Mouse (Mus musculus) gastrocnemius, postnatal 10 days (tissue): ENCODE data around the gene Map3k11. TPM values are rescaled to one million over a fixed set of nuclear protein-coding genes. Genes with fewer than 3 reads are reported as not detected.

ENCODE experiments used
- DNase-seq: peaks from one replicate; pipeline ENCODE4 v3.0.0; 2021; ENCODE audit warnings: mixed read lengths
- total RNA-seq, 2 experiments: library from RNA; stranded (reverse); gene quantifications; 2 replicates each; pipeline ENCODE4 v1.2.3; 2021

The Map3k11 gene
- total RNA-seq, 2 experiments from 2014 or later, result 19.3 to 25.0 TPM

DNA sequence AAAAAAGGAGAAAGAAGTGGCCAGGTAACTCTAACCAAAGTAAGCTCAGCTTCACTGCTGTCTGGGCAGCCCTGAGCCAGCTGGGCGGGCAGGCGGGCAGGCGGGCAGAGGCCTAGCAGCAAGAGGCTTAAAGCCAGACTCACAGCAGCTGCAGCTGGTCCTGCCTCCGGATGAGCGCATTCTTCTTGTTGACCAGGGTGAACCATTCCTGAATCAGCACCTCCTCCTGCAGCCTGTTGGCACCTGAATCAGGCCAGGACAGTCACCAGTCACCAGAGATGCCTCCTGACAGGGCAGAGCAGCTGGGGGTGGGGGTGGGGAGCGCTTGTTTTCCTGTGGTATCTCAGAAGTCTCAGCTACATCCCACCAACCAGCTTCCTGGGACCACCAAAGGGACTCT lies 21.5 kb downstream of the Map3k11 start:
- DNase-seq, result no peak

- no peak for DNase-seq
Measured at GRCm38 (mm10) chr19:5710581-5710980, 22.0 kb downstream of the Map3k11 start.

DNA sequence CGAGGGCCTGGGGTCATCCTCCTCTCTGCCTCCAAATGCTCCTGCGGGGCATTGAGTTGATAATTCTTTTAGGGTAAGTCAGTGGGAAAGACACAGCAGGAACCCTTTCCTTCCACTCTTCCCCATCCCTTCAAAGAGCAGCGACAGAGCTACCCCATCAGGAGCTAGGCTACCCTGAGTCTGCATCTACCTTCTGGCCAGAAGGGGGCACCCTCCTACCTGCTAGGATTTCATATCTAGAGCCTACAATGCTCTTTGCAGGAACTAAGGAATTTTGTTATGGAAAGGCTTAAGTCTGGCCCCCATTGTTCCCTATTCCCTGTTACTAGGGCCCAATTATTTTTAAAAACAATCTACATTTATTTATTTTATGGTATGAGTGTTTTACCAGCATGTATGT lies 22.7 kb downstream of the Map3k11 start:
- peak; percentile 77 for DNase-seq

DNA sequence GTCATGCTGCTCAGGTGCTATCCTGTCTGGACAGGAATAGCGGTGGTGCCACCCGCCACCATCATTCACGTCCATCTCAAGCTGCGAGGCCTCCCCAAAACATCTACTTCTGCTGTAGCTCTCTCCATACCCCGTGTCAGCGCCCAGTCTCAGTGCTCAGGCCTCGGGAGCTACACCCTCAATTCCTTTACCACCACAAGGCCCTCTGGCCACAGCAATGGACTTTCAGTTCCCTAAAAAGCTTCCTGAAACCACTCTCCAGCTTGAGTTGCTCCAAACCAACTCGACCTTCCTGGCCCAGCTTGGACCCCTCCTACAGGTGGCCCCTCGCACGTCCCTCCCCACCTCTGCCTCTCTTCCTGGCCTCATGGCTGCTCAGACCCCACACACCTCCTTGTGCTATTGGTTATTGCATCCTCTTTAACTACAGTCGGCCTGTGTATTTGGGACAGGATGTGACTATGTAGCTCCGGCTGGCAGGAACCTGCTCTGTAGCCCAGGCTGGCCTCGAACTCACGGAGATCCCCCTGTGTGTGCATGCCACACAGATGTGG lies 23.4 kb downstream of the Map3k11 start:
- no peak for DNase-seq

DNA sequence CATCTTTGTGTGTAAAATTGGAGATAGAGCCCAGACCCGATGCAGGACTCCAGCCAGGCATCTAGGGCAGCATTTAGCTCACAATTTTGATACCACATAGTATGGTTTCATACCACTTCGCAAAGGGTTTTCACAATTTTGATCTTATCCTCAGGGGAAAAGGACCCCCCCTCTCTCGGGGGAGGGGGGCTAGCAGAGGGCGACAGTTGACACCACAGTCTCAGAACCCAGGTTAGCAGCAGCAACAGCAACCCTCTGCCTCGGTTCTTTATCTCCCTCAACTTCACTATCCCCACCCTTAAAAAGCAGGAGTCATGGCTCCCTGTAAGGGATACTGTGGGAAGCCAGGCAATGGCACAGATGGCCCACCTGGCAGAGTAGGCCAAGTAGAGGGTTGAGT lies 24.7 kb downstream of the Map3k11 start:
- DNase-seq, result no peak

DNA sequence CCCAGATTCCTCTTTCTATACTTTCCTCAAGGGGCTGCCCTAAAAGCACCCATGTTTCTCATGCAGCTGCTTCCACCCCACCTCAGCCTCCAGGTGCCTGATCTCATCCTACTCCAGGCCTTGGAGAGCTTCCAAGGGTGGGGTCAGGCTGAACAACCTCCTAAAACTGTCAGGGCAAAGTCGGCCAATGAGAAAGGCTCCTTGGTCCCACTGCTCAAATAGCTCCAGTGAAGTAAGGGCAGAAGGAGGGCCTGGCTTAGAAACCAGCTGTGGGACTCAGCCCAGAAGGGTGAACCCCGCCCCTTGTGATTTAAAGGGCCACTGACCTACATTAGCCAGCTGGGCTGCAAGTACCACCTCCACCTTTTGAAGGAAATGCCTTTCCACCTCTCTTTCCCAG lies 25.2 kb downstream of the Map3k11 start:
- peak; percentile 70 for DNase-seq

- peak; percentile 32 for DNase-seq
Measured at GRCm38 (mm10) chr19:5715793-5716688, 27.5 kb downstream of the Map3k11 start.

DNA sequence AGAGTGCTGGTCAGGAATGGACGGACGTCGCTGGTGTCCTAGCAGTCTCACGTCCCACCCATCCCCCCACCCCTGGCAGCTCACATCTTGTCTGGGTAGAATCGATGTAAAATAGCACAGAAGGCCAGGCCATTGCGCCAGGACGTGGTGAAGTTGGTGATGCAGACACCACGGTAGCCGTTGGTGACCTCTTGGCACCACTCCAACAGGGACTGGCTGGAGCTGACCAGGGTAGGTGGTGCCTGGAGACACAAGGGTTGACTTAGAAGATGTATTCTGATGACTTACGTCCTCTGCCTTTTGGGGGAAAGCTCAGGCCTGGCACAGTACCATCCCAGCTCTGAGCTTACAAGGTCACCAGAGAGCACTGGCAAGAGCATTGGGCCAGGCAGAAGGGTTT lies 28.4 kb downstream of the Map3k11 start:
- peak; percentile 25 for DNase-seq

DNA sequence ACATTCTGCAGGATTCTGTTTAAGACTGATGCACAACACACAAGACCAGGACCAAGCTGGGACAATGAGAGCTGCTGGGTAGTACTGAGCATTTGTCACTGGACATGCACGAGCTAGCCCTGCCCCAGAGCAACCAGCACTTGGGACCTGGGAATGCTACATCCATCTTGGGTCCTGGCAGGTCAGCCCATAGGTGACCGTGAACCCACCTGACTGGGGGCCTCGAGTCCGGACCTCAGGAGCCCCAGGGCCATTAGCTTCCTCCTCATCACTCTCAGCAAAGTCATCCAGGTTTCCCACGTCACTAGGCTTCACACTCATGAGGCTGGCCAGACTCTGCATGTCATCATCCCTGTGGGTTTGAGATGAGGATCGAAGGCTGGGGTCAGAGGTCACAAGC lies 32.7 kb downstream of the Map3k11 start:
- peak; percentile 4 for DNase-seq

- DNase-seq, result no peak
Measured at GRCm38 (mm10) chr19:5722848-5723425, 34.4 kb downstream of the Map3k11 start.

DNA sequence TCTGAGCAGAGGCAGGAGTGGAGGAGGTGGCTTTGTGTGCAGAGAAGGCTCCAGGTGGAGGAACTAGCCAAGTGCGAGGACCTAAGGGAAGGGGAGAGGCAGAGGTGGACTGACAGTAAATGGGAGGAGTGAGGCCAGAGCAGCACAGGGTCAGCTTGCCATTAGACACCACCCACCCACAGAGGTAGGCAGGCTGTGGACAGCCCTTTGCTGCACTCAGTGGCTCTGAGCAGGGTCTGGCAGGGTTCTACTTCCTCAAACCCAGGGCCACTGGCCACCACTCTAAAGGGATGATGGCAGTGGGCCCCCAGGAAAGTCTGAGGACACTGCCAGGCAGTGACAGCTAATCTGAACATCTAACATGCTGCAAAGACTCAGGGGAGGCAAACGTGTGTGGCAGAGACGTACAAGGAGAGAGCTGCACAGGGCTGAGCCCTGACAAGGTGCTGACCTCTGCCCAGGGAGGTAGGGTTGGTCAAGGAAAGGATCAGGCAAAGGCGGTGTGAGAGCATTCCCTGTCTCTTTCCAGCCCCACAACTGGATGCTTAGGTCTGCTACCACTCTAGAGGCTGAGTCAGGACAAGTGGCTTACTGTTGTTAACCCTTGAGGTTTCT lies 35.5 kb downstream of the Map3k11 start:
- DNase-seq, result no peak

DNA sequence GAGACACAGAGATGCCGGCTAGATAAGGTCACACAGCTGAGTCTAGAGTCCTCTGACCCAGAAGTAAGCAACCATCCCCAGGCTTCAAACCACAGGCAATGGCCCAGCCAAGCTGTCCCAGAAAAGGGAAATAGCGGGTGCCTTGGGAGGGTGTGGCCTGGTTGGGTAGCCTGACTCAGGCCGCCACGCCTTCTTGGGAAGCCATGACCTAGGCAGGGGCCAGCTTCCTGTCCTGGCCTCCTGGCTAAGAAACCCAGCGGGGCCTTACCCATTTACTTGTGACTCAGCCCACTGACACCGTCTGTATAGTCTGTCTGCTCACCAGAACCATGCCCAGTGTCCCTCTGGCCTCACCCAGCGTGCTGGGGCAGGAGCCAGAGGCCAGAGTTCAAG lies 36.0 kb downstream of the Map3k11 start:
- DNase-seq, result peak; percentile 74

GRCm38 (mm10) chr19:5725029-5725707 lies 36.6 kb downstream of the Map3k11 start:
- peak; percentile 84 for DNase-seq

DNA sequence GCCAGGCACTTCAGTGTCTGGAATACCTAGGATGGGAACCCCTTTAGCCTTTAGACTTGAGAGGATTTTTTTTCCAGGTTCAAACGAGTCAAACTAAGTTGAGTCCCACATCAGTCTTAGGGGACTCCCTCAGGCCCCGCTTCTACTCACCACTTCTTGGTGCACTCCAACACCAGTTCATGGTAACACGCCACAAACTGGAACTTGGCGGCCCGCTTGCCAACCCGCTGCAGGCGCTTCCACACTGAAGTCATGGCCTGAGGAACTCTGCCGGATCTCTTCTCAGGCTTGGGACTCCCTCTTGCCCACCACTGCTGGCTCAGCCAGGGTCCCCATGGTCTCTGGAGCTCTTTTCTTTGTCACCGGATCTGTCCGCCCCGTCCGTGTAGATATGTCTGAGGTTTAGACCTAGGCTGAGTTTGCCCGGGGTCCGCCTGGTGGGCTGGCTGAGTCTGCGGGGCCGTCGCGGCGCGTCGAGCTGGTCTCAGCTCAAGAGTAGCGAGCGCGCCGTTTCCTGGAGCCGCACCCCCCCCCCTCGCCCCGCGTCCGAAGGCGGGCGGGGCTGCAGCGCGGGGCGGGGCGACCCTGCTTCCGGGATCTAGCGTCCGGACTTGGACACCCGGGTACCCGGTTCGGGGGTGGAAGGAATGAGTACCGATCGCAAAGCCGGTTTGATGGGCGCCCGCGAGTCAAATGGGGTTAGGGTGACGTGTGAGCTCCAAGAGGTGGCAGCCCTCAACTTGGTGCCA lies 37.4 kb downstream of the Map3k11 start, which contains the start of gene Ehbp1l1:
TSS of gene Ehbp1l1 (minus strand) at position 551 of the 749 bp plus-strand sequence.
- DNase-seq, result peak; percentile 87

GRCm38 (mm10) chr19:5726961-5727578 lies 38.5 kb downstream of the Map3k11 start:
- DNase-seq, result no peak

DNA sequence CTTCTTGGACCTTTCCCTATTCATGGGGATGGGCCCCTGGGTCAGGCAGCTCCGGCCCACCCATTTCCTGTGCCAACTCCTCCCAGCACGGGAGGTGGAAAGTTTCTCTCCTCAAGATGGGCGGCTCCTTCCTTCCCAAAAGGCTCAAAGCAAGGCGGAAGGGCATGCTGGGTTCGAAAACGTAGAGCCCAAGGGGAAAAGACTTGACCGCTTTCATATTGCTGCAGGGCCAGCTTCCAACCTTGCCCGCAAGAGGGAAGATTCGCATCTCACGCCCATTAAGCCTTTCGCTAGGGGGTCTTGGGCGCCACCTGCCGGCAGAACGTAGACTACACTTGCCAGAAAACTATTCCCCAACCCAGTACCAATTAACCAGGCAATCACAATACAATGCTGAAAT lies 39.2 kb downstream of the Map3k11 start:
- peak; percentile 96 for DNase-seq

DNA sequence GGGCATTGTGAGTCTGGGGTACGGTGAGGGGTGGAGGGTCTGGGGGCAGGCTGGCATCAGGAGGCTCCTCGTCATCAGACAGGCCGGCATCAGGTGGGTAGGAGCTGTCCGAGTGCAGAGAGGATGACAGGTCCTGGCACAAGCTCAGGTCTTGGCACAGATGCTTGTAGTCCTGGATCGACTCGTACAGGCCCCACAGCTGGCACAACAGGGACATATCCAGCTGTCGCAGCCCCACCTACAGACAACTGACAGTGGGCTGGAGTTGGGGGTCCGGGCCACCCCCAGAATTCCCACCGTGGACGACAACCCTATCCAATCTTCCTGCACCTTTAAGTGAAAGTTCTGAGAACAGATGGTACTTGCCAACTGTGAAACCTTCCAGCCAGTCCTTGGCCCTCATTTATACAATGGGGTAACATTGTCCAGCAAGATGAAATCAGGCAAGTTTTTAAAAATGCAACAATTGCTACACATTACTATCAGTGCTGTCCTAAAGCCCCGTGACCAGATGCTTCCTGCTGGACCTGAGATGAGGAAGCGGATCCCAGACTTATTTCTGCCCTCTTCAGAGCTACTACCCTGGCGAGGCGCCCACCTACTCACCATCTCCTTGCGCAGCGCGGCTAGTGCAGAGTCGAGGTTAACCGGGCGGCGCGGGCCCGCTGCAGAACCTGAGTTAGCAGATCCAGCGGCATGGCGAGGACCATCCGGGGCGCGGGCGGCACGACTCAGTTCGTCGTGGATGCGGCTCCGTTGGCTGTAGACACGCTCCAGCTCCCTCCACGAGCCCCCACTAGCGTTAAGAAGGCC lies 40.3 kb downstream of the Map3k11 start:
- peak; percentile 85 for DNase-seq

- DNase-seq, result peak; percentile 92
Measured at GRCm38 (mm10) chr19:5729444-5729815, 40.9 kb downstream of the Map3k11 start, which contains the start of gene Fam89b. Fam89b (minus strand) TSS chr19:5729653.

GRCm38 (mm10) chr19:5730314-5731186 lies 42.0 kb downstream of the Map3k11 start:
- DNase-seq, result no peak
